Mouse (Mus musculus) 3134 (cell line): Measurements from ENCODE around the gene Gspt1.

Experiments used
- DNase-seq: peaks from one replicate; pipeline ENCODE4 v3.0.0-alpha.2; 2011; ENCODE audit warnings: low spot score; ENCODE audit not compliant: insufficient read length; ENCODE audit errors: extremely low read depth

Gspt1 gene

DNA sequence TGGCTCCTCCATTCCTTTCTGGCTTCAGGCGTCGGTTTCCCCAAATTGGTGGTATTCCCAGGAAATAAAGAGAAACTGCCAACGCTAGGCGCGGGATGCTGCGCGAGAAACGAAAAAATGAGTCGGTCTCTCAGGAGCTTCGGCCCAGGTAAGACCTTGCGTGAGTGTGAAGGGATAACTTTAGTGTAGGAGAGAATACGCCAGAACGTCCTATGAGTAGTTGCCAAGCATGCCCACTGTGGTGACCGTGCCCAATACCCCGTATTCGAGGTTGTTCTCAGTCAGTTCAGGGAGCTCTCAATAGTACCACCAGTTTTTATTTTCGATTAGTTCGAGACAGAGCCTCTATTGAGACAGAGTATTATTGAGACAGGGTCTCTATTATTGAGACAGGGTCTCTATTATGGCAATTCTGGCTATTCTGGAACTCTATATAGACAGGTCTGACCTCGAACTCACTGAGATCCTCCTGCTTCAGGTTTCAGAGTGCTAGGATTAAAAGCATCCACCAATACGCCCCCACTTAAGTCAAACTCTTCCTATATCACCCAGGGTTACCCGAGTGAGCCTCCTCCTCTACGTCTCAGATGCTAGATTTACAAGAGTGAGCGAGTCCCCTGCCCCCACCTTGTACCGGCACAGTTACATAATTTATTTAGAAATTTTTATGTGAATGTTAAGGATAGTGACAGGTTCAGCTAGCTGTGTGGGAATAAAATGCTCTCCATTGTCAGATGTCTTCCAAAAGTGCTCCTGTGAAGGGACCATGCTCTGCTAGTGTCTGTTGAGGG is 50.3 kb downstream of the Gspt1 start:
- DNase-seq = no peak

DNA sequence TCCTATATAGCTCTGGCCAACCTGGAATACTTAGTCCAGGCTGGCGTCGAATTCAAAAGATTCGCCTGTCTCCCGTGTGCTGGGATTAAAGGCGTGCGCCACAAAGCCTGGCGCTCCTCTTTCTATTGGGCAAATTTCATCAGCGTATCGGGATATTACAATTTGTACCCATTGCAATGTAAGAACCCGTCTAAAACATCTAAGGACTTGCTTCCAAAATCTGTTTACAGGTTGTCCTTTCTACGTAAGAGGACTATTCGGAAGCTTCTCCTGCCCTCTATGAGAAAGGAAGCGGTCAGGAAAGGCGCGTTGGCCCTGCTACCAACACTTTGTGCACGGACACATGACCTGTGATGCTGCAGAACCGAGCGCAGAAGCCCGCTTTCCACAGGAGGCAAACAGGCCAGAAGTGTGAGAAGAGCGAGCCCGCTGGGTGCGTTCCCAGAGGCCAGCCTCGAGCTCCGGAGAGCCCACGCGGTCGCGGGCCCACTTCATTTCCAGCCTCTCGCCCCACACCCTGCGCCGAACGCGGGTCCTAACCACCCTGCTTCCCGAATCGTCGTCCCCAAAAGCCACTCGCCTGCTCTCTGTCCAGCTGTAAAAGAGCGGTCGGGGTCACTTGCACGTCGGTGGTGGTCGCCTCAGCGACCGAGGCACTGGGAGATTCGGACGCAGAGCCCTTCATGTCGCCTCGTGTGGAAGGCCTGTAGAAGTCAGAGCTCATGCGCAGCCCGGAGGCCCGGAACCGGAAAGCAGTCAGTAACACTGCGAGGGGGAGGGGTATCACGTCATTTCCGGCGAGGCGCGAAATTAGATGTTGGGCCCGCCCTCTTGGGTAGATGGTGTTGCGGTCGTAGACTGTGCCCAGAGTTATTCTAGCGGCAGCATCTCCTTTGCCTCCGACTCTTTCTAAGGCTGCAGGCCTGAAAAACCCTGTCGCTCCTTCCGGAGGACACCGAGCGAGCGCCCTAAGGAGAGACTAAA is 51.3 kb downstream of the Gspt1 start, which contains the start of gene Rsl1d1:
Rsl1d1 (minus strand) TSS at position 761 of the 984 bp plus-strand sequence.
- DNase-seq = peak; percentile 93

DNA sequence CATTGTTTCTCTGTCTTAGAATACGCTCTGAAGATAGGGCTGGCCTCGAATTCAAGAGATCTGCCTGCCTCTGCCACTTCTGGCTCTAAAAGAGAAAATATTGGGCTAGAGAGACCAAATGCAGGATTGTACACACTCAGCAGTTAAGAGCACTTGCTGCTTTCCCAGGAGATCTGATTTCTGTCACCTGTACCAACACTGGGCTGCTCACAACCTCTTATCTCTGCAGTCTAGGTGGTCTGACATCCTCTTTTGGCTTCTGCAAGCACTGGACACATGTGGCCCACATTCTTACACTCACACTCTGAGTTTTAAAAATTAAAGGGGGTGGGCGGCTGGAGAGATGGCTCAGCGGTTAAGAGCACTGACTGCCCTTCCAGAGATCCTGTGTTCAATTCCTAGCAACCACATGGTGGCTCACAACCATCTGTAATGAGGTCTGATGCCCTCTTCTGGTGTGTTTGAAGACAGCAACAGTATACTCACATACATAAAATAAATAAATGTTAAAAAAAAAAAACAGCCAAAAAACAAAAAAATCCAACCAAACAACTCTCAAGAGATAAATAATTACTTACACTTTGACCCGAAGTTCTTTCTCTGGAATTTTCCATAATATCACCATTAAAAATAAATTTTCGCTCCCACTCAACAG is 52.3 kb downstream of the Gspt1 start:
- DNase-seq = no peak

DNA sequence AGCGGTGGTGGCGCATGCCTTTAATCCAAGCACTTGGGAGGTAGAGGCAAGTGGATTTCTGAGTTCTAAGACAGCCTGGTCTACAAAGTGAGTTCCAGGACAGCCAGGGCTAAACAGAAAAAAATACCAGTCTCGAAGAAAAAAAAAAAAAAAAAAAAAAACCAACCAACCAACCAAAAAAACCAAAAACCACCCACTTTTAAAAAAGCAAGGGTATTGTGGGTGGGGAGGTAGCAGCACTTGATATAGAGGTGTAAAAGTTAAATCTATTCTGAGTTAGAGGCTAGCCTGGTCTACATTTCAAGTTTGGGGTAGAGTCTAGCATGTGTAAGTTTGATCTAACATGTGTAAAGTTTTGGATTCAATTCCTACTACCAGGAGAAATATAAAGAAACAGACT is 53.9 kb downstream of the Gspt1 start:
- DNase-seq = no peak

DNA sequence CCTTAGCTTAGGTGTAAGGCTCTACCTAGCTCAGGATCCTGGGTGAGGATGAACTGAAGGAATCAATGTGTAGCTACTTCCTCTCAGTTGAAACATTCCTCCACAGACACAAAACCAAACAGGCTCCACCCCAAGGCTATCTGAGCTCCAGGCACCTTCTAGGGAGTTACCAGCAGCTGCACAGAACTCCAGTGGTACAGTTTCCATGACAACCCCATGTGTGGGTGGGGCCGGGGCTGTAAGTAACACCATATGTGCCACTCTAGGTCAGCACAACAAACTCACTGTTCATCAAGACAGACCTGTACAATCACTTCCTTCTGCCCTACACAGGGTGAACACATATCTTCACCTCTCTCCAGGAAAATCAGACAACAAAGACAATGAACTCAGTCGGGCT is 55.7 kb downstream of the Gspt1 start:
- DNase-seq = no peak

DNA sequence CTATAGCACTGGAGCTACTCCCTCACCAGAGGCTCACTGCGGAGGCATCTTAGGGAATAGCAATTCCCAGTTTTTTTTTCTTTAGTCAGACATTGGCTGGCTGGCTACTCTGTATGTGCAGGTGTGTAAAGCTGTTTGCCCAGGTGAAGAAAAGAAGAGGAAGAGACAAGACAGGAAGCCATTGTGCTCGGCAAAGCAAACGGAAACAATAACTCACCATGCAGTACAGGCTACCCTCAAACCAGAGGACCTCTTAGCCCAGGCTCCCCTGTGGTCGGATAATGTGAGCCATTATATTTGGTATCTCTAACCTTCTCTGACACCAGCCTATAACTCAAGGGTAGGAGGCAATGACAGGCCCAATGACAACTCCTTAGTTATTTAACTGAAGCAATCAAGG is 57.1 kb downstream of the Gspt1 start:
- no peak for DNase-seq

DNA sequence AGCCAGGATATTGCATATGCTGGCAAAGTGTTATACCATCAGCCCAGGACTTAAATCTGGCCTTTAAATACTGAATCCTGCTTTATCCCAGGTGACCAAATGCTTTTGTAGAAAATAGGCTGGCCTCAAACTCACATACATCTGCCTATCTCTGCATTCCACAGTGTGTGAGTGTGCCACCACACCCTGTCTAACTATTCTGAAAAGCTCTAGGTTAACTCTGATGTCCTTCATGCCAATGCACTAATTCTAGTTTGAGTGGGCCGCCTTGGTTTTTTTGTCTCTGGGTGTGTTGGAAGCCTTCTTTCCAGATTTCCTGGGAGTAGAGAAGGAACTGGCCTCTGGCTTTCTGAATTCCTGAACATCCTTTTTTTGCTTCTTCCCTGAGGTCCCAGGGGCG is 60.9 kb downstream of the Gspt1 start:
- DNase-seq = no peak

DNA sequence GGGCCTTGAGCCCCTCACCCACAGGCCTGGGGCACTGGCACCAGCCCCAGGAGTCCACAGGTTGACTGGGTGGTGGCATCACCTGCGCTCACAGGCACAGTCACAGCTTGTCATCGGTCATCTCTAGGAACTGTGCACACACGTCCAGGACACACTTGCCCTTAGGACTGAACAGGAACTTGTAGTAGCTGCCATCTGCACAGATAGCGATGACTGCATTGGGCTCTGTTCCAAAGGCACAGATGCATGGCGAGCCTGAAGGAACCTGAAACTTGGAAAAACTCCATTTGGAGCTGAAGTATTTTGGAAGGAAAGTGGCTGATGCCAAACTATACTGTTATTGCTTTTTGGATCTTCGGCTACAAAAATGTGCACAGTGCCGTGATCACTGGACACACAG is 64.0 kb downstream of the Gspt1 start:
- no peak for DNase-seq

DNA sequence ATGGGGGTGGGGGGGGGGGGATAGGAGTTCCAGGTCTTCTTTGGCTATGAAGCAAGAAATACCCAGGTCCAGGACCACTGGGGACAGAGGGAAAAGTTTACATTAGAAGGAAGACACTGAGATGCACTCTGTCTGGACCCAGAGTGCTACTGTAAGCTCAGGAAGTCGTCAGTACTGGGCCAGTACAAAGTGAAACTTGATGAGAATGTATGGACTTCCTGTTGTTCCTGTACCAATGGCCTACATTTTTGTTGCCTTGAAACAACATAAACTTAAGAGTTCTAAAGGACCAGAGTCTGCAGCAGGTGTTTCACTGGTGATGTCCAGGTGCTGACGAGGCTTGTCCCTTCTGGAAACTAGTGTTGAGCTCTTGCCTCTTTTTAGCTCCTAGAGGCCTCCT is 76.7 kb downstream of the Gspt1 start:
- no peak for DNase-seq

DNA sequence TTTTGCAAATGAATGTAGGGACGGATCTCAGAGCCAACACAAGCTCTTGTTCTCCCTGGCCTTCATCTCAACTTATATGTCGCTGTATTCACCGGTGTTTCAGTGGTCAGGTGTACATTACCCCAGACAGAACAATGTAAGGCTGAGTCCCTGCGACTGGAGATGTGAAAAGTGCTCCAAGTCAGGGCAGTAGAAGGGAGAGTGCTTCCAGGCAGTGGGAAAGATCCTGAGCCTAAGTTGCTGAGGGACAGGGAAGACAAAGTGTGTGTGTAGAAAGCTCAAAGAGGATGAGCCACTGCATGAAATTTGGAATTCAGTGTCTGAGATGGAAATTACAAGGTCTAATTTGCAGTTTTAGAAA is 77.3 kb downstream of the Gspt1 start:
- no peak for DNase-seq

DNA sequence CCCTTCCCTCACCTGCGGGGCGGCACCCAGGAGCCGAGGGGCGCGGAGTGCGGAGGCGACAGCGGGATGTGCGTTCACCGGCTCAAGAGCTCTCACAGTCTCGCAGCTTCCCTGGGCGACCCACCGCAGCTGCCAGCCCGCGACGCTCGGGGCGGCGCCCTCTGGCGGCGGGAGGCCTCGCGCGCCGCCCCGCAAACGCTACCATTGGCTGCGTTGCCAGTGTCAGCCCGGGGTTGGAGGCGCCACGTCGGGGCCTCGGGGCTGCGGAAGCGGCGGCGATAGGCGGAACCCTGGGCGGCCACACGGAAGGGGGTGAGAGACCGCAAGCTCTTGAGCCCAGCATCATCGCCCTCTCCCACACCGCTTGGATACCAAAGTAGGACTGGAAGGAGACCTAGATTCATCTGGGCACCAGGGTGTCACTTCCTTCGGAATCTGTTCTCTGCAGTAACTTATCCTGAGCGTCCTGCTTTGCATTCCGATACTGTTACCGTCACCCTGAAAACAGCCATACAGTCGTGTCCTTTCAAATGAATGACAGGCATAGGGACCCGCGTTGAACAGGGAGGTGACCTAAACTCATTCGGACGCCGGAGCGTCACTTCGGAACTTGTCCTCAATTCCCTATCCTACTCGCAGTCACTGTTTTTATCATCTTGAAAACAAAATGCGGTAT is 77.8 kb downstream of the Gspt1 start, which contains the start of gene Zc3h7a:
Zc3h7a (minus strand) TSS at position 186 of the 676 bp plus-strand sequence.
- DNase-seq = peak; percentile 98

DNA sequence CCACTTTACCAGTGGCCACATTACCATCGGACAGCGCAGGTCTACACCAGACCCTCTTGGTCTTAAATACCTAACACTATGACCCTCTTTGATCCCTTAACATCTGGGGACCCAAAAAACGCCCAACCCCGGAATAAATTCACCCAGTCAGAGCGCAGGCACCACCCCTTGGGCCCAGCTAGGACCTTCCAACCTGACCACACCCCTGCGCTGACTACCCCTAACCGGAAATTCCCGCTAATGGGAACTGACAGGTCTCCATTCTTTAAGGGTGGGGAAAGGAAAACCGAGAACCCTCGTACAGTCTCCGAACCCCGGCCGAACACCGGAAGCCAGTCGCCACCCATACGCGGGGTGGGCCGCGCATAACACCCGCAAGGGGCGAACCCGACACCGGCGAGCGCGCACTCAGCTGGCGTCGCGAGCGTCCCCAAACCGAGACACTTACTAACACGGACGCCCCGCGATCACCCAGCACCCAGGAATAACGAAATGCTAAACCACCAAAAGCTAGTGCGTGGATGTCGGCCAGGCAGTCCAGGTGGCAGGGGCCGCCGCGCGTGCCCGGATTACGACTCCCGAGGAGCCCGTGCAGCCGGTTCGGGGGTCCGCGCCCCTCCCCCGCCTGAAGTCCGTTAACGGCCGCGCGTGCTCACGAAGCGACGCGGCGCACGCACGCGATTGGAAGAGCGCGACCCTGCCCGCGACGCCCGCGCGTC is 78.5 kb downstream of the Gspt1 start:
- DNase-seq = peak; percentile 86

DNA sequence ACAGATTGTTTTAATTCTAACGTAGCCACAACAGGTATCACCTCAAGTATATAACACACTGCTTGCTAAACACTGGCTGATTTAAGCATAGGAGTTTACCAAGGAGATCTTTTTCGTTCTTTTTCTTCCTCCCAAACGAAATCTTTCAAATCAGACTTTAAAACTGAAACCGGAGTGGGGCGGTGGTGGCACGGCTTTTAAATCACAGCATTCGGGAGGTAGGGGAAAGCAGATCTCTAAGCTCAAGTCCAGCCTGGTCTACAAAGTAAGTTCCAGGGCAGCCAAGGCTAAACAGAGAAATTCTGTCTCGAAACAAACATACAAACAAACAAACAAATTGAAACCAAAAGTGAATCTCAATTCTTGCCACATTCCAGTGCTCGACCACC is 79.0 kb downstream of the Gspt1 start:
- no peak for DNase-seq

DNA sequence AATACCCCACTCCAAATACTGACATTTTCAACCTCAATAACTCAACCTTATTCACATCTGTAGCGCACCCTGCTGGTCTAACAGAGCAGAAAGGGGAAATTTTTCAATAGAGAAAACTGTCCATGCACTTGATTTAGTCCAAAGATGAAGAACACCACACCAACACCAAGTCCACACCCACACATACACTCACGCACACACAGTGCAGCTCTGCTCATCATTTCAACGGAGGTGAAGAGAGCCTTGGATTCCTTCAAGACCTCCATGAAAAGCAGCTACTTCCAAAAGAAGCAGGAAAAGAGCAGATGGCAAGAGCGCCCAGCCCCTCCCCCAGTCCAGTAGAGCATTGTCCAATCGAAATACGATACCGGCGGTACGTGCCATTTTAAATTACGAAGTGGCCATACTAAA is 79.4 kb downstream of the Gspt1 start:
- peak; percentile 69 for DNase-seq

DNA sequence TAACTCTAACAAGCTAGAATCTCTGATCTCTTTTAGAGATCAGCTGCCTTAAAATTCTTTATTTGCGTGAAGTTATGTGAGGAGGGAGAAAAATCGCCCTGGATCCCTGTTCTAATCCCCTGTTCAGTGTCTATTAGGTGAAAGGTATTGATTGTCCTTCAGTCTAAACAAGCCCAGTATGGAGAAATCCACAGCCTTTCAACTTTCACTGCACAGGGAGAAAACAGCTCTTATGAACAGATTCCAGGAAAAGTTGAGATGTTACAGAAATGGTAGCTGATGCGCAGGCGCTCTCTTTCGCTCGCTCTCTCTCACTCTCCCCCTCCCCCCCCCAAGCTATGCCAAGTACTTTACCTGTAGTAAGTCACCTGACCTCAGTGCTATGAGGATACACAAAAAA is 82.4 kb downstream of the Gspt1 start:
- DNase-seq = no peak
